Mouse (Mus musculus) heart, embryonic 14.5 days (tissue): ENCODE measurements at regions not wholly inside any gene's neighbourhood (a gene's known extent, or its start where the extent isn't known, plus 50 kb on each side); places are given as distances from the start of the nearest gene placed in this dataset.

Experiments used
- ATAC-seq: fragments of 200-750 bp; cut with Nextera tagmentation; 2 replicates; pipeline ENCODE4 v1.8.0; 2017; ENCODE audit warnings: low read depth, moderate TSS enrichment; ENCODE audit not compliant: insufficient number of reproducible peaks, insufficient read depth, low FRiP score
- H3K27ac ChIP-seq, 2 experiments: fragments of 200-500 bp in 1 of 2; fragments of 300-500 bp in 1 of 2; sonication (generic) in 1 of 2; replicated peaks in 1 of 2; 2 replicates each; pipeline ENCODE4 v1.5.1; 2012 to 2014; ENCODE audit warnings: low read depth in 2 of 2, low read length in 2 of 2, control low read depth in 1 of 2, mild to moderate bottlenecking in 1 of 2, mixed read lengths in 1 of 2; ENCODE audit not compliant: control insufficient read depth in 1 of 2, insufficient read depth in 1 of 2
- H3K27me3 ChIP-seq: fragments of 300-500 bp; sonication (generic); 2 replicates; pipeline ENCODE4 v1.6.1; 2014; ENCODE audit warnings: mild to moderate bottlenecking, low read length, control low read depth; ENCODE audit not compliant: control insufficient read depth, insufficient read depth
- H3K36me3 ChIP-seq: fragments of 300-500 bp; sonication (generic); 2 replicates; pipeline ENCODE4 v1.6.1; 2014; ENCODE audit warnings: mild to moderate bottlenecking, control low read depth, low read length, mixed read lengths; ENCODE audit not compliant: control insufficient read depth, insufficient read depth
- H3K4me1 ChIP-seq, 2 experiments: fragments of 200-500 bp in 1 of 2; fragments of 300-500 bp in 1 of 2; sonication (generic) in 1 of 2; 2 replicates each; pipeline ENCODE4 v1.6.1; 2012 to 2014; ENCODE audit warnings: low read length in 2 of 2, control low read depth in 1 of 2, mixed read lengths in 1 of 2; ENCODE audit not compliant: control insufficient read depth in 2 of 2, insufficient read depth in 2 of 2
- H3K4me2 ChIP-seq: fragments of 300-500 bp; sonication (generic); 2 replicates; pipeline ENCODE4 v1.6.1; 2014; ENCODE audit warnings: mild to moderate bottlenecking, low read length
- H3K4me3 ChIP-seq, 2 experiments: fragments of 200-500 bp in 1 of 2; fragments of 300-500 bp in 1 of 2; sonication (generic) in 1 of 2; 2 replicates each; pipeline ENCODE4 v1.5.1; 2012 to 2014; ENCODE audit warnings: low read length in 2 of 2, mild to moderate bottlenecking in 2 of 2, control low read depth in 1 of 2, low read depth in 1 of 2, moderate library complexity in 1 of 2; ENCODE audit not compliant: control insufficient read depth in 1 of 2, insufficient read depth in 1 of 2
- H3K9ac ChIP-seq: fragments of 300-500 bp; sonication (generic); 2 replicates; pipeline ENCODE4 v1.6.1; 2014; ENCODE audit warnings: mild to moderate bottlenecking, low read length
- H3K9me3 ChIP-seq: fragments of 300-500 bp; sonication (generic); 2 replicates; pipeline ENCODE4 v1.6.1; 2016; ENCODE audit warnings: low read length, control low read depth; ENCODE audit not compliant: control insufficient read depth
- WGBS: fragments of 180-500 bp; shearing (Covaris S2); extraction: QIAGEN DNeasy Blood & Tissue Kit; methylation state at CpG from one replicate; pipeline ENCODE4 v1.1.7; 2014; 5-methylcytosine and 5-hydroxymethylcytosine counted together

DNA sequence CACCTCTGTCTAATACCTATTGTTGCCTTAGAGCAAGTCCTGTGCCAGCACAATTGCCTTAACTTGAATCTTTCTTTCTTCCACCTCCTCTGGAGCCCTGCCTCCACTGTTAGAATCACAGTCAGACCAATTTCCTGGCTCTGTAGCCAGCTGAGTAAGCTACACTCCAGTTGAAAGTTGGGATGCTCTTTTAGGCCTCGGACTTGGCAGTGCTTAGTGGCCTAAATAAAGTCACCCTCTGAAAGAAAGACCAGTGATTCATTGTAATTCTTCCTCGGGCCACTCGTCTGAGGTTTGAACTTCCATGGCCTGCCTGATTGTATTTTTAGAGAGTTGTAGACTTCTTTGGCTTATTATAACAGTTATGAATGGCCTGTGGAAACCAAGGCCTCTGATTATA lies 1376.9 kb downstream of the Gsdmc2 start:
- Histone ChIP-seq H3K9ac (no peak overlapping the region), H3K27ac (no peak overlapping the region), H3K27me3 (no peaks in the 10 kb centered on the region), H3K9me3 (no peaks in the 10 kb centered on the region), H3K4me2 (no peak overlapping the region), H3K4me3 (no peak overlapping the region), H3K4me1 (no peaks in the 10 kb centered on the region), H3K36me3 (no peaks in the 10 kb centered on the region)
- WGBS, result 64% methylated on average over 3 of the region's 3 CpGs
- no peak for ATAC-seq

DNA sequence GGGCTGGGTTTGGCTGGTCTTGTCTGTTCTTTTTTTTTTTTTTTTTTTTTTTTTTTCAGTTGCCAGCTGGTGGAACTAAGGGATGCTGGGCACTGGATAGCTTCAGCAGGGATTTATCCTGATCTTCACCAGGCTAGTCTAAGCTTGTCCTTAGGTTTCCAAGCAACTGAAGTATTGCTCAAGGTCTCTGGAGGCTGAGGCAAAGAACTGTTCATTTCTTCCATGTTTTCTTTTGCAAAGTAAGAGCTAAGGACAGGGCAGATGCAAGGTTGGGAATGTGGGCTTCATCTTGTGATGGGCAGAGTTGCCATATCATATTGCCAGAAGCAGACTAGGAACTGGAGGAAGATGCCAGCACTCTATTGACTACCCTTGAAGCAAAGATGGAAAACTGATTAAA lies 1378.1 kb downstream of the Gsdmc2 start:
- no peak for ATAC-seq
- Histone ChIP-seq H3K27me3 (no peaks in the 10 kb centered on the region), H3K9ac (no peak overlapping the region), H3K9me3 (no peaks in the 10 kb centered on the region), H3K4me1 (no peaks in the 10 kb centered on the region), H3K4me2 (no peak overlapping the region), H3K36me3 (no peaks in the 10 kb centered on the region), H3K4me3 (no peak overlapping the region), H3K27ac (no peak overlapping the region)

DNA sequence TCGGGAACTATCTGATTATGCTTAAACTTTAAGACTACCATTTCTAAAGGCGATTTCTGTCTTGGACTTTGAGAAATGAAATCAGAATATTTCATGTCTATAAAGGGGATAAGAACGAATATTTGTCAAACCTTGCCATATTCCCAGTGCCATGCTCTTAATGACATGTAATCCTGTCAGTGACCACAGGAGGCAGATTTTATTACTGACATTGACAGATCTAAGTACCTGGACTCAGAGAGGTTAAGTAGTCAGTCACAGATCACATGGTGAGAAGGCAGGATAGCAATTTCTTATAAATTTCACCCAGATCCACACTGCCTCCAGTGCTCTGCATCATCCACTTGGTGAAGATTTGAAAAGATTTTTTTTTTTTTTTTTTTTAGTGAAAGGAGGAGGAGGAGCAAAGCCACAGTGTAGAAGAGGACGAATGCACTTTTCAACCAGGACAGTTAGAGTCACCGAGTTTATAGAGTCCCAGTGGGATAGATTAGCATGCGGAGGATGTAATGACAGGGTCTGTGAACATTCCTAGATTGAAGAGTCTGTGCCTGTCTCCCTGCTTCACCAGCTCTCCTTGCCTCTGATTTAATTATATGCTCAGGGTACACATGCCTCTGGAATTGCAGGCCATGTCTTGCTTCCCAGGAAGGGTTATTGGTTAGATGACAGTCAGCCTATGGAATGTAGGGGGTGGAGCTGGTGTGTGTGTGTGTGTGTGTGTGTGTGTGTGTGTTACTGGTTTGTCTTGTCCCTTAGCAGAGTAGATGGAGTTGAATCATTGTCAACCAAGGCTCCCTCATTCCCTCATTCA lies 1379.7 kb downstream of the Gsdmc2 start:
- Histone ChIP-seq H3K4me3 (no peak overlapping the region), H3K4me2 (no peak overlapping the region), H3K36me3 (no peaks in the 10 kb centered on the region), H3K27me3 (no peaks in the 10 kb centered on the region), H3K9ac (no peak overlapping the region), H3K4me1 (no peaks in the 10 kb centered on the region), H3K27ac (no peak overlapping the region), H3K9me3 (no peaks in the 10 kb centered on the region)
- ATAC-seq, result no peak
- 63% methylated on average over 6 of the region's 6 CpGs for WGBS

DNA sequence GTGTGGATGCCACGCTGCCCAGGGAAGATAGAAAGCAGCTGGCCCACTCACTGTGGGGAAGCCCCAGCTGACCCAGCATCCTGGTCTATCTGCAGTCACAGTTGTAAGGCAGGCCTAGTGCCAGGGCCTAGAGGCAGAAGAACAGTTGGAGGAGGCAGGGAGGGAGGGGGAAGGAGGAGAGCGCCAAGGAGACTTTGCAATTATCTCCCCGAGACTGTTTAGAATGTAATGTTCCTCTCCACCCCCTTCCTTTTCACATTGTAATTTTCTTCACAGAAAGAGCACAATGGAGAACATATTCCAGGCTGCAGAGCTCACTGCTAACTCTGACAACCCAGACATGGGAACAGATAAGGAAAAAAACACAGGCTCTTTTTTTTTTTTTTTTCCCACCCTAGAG lies 1382.3 kb downstream of the Gsdmc2 start:
- Histone ChIP-seq H3K27me3 (no peaks in the 10 kb centered on the region), H3K9me3 (no peaks in the 10 kb centered on the region), H3K9ac (no peak overlapping the region), H3K27ac (no peak overlapping the region), H3K36me3 (no peaks in the 10 kb centered on the region), H3K4me3 (no peak overlapping the region), H3K4me2 (no peak overlapping the region), H3K4me1 (no peaks in the 10 kb centered on the region; a peak in 1 of 4 replicates)
- 28% methylated on average over 3 of the region's 3 CpGs for WGBS
- ATAC-seq, result no peak

DNA sequence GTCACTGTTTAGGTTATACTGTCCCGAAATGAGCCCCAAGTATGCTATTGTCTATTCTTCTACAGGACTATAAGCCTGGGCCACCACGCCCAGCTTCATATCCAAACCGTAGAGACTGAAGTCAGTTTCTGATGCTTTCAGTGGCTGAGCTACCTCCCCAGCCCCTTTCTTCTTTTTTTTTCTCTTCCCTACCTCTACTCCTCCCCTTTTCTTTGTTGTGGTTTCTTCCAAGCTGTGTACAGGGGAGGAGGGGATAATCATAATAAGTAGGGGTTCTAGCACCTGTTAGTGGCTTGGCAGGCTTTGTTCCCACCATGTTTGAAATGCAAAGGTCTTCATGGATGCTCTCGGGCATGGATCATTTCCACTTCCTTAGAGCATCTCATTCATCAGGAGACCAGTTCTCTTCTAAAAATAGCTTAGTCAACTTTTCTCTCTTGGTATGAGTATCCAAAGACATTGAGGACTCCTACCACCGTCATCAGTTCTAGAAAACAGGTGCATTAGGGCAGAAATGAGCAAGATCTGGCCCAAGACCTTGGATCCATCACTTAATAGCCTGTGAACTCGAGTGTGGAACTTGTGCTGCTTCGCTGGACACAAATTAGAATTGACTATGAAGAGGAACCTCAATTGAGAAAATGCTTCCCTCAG lies 1383.5 kb downstream of the Gsdmc2 start:
- Histone ChIP-seq H3K9ac (no peak overlapping the region), H3K9me3 (no peaks in the 10 kb centered on the region), H3K36me3 (no peaks in the 10 kb centered on the region), H3K4me3 (no peak overlapping the region), H3K27ac (no peak overlapping the region), H3K4me2 (no peak overlapping the region), H3K4me1 (no peaks in the 10 kb centered on the region; a peak in 1 of 4 replicates), H3K27me3 (no peaks in the 10 kb centered on the region)
- ATAC-seq, result no peak
- WGBS, result 79% methylated on average over 7 of the region's 7 CpGs

DNA sequence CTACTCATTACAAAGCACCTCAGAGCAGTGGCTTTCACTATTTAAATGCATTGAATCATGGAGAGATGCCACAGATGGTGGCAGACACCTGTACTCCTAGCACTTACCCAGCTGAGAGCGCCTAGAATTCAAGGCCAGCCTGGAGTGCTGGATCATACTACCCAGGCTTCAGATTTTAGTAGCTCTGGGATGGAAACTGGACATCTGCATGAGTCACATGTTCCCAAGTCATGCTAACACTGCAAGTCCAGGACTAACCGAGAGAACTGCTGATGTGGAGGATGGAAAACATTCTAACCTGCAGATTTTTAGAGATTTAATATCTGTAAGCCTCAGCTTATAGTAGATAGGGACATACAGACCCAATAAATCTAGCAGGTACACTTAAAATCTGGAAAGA lies 1384.3 kb downstream of the Gsdmc2 start:
- no peaks in the 10 kb centered on the region for H3K27me3 ChIP-seq
- no peak overlapping the region for H3K9ac ChIP-seq
- no peaks in the 10 kb centered on the region for H3K9me3 ChIP-seq
- H3K36me3 ChIP-seq, result no peaks in the 10 kb centered on the region
- no peaks in the 10 kb centered on the region; a peak in 1 of 4 replicates for H3K4me1 ChIP-seq
- H3K4me2 ChIP-seq, result no peak overlapping the region
- H3K27ac ChIP-seq, result no peak overlapping the region
- H3K4me3 ChIP-seq, result no peak overlapping the region
- no peak for ATAC-seq
- WGBS, result 76% methylated on average over 2 of the region's 2 CpGs

DNA sequence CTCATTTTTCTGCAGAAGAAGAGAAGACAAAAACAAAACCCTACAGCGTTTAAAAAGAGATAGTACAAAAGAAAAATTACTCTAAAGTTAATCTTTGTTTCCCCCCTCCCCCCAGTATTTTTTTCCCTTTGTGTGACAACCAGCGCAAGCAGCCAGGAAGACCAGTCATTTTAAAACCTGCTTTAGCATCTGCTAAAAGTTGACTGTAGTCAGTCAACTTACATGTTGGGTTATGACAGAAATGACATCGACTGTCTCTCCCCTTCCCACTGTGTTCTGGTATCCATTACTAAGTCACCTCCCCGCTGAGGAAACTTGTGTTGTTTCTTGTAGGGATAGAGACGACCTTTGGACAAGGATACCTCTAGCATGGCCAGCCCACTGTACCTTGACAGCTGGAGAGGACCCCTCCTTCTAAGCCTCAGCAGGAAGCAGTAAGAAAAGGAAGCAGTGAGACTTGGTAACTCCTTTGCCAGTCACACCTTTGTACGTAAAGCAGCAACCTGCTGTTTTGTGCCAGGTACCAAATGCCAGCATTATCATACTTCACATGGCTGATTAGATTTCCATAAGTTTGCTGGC lies 1384.9 kb downstream of the Gsdmc2 start:
- no peak overlapping the region for H3K27ac ChIP-seq
- H3K4me1 ChIP-seq, result no peaks in the 10 kb centered on the region; a peak in 1 of 4 replicates
- H3K27me3 ChIP-seq, result no peaks in the 10 kb centered on the region
- ATAC-seq, result no peak
- no peaks in the 10 kb centered on the region for H3K9me3 ChIP-seq
- H3K4me3 ChIP-seq, result no peak overlapping the region
- H3K9ac ChIP-seq, result no peak overlapping the region
- H3K4me2 ChIP-seq, result no peak overlapping the region
- 72% methylated on average over 6 of the region's 6 CpGs for WGBS
- no peaks in the 10 kb centered on the region for H3K36me3 ChIP-seq
